Mouse (Mus musculus) C2C12 (cell line): Measurements from ENCODE around the gene 1600002K03Rik.

ENCODE experiments used
- CTCF ChIP-seq: IDR thresholded peaks from one replicate; pipeline ENCODE4 v1.5.1; 2011; ENCODE audit not compliant: control insufficient read depth, insufficient read depth, insufficient read length
- FOSL1 ChIP-seq: IDR thresholded peaks from one replicate; pipeline ENCODE4 v1.8.0; 2011; ENCODE audit warnings: mild to moderate bottlenecking, low read length; ENCODE audit not compliant: poor library complexity, insufficient read depth, severe bottlenecking

DNA sequence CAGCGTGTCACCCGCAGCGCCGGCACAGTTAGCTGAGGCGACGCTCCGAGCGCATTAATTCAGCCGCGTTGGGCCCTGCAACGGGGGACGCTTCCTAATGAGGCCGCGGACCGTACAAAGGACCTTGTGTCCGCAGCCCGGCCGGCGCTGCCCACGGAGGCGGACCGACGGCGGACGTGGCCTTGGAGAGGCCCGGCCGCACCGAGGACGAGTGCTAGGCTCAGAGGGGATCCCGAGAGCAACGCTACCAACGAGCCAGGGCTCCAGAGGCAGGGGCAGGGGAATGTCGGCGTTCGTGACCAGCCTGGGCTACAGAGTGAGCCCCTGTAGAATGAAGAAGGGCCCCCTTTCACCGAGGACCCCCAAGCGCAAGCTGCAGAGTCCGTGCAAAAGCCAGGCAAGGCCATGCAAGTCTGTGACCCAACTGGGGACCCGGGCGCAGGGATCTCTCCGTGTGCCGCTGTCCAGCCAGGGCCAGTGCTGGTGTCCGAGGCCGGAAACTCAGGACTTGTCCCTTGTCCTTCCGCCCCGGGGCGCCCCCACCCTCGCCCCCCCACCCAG, 17.8 kb downstream of the 1600002K03Rik start:
- TF ChIP-seq CTCF (no peak), FOSL1 (no peak)
